Mouse (Mus musculus): Measurements from ENCODE around the gene Atp1a4.

GRCm38 (mm10) chr1:172177791-172178190 is 80.4 kb downstream of the Atp1a4 start:
- TF ChIP-seq CTCF (IDR thresholded peaks at IDR 0.05; ENCODE audit: low read depth, low read length) (no peak), POLR2A (IDR thresholded peaks at IDR 0.05; ENCODE audit: extremely low read depth, insufficient read depth, low read length) (no peak)
